Mouse (Mus musculus) ES-Bruce4 (cell line): ENCODE measurements around the gene Cep72.

Experiments
- CTCF ChIP-seq: IDR thresholded peaks from one replicate; pipeline ENCODE4 v1.8.1; 2011; ENCODE audit warnings: low read depth, low read length
- EP300 ChIP-seq: IDR thresholded peaks from 2 replicates; pipeline ENCODE4 v1.6.1; 2011; ENCODE audit warnings: low read depth, low read length; ENCODE audit not compliant: insufficient read depth

DNA sequence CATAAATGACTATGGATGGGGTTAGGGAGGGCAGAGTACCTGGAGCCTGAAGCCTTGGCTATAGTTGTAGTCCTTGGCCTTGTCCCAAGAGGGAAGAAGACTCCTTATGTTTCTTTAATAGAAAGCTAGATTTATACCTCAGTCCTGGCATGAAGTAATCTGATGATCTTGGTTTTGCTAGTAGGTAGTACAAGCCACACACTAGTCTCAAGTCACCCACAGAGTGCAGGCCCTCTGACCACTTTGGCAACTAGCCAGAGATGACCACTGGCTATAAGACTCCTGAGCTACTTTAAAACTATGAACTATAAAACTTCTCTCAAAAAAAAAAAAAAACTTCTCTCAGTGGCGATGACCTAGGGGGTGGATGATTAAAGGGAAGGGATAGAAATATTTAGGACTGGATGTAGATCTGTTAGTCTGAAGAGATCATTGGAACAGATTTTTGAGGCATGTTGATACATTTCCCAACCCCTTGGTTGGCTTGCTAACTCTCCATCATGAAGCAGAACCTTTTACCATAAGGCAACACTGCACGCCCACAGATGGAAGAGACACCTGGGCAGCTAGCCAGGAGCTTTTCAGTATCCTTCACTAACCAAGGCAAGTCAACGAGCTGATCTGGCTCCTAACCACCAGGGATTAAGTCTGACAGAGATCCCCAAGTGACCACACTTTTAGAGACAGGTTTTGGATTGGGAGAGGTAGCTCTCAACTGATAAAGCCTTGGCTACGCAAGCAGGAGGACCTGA lies 40.9 kb upstream of the Cep72 start:
- no peak for TF ChIP-seq EP300
- TF ChIP-seq CTCF = no peak
